Mouse (Mus musculus) Patski (cell line): ENCODE measurements around the gene Bace1. TPM values are rescaled to one million over a fixed set of nuclear protein-coding genes. Genes with fewer than 3 reads are reported as not detected.

Source experiments
- ATAC-seq: fragments of 100-300 bp; one replicate; pipeline ENCODE4 v1.8.0; 2021
- CTCF ChIA-PET: fragments of 350-600 bp; sonication (Branson Sonifier 250); formaldehyde crosslinking; loops from one replicate; lab custom pipeline; 2022; ENCODE audit warnings: inconsistent platforms; lab: Charles Lee
- POLR2A ChIA-PET: fragments of 350-600 bp; sonication (Branson Sonifier 250); formaldehyde crosslinking; loops from one replicate; lab custom pipeline; 2022; ENCODE audit warnings: antibody characterized with exemption, inconsistent platforms; lab: Charles Lee
- DNase-seq: peaks from one replicate; pipeline ENCODE4 v3.0.0-alpha.2; 2011; ENCODE audit warnings: low read depth, low spot score
- H3K27me3 ChIP-seq: fragments of 371-371 bp; one replicate; pipeline ENCODE4 v1.5.1; 2021
- CTCF ChIP-seq: fragments of 100-300 bp; IDR thresholded peaks from one replicate; pipeline ENCODE4 v1.5.1; 2021
- in situ Hi-C: fragments of 300-500 bp; cut with MboI; formaldehyde crosslinking; loops from 3 replicates; pipeline ENCODE4 v1.11.1; 2018; ENCODE audit warnings: low pct_unique_long_range_greater_than_20kb, mixed read lengths
- polyA plus RNA-seq: library from polyadenylated mRNA; unstranded; gene quantifications from one replicate; pipeline ENCODE4 v1.2.3, GENCODE M21; 2021

The Bace1 gene
- polyA plus RNA-seq, 1 experiment from 2014 or later: 23.2 TPM

- DNase-seq (no peak), ATAC-seq (no peak)
- H3K27me3 ChIP-seq: no peaks in the 10 kb centered on the region
- POLR2A ChIA-PET: no interaction called here
- TF ChIP-seq CTCF: no peak
- in situ Hi-C loops: no loop called here
- CTCF ChIA-PET: no interaction called here
Measured at GRCm38 (mm10) chr9:45807337-45807736, 31.0 kb upstream of the Bace1 start.

DNA sequence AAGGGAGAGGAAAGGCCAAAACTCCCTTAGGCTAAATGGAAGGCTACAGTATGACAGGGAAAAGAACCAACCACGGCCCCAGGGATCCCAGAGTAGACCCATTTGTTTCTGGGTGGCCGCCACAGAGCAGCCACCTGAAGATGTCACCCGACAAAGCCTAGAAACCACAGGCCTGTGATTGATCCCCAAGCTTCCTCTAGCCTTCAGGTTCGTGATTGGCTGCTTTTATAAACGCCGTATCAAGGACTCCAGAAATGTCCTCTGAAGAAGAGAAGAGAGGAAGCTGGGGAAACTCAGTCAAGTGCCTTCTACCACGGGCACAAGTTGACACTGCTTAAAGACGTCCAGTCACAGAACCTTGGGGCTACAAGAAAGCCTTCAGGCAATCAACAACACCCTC, 30.6 kb upstream of the Bace1 start:
- POLR2A ChIA-PET: no interaction called here
- no peak for DNase-seq
- no peak for TF ChIP-seq CTCF
- no peak for ATAC-seq
- CTCF ChIA-PET: no interaction called here
- H3K27me3 ChIP-seq: no peaks in the 10 kb centered on the region
- in situ Hi-C loops: no loop called here

DNA sequence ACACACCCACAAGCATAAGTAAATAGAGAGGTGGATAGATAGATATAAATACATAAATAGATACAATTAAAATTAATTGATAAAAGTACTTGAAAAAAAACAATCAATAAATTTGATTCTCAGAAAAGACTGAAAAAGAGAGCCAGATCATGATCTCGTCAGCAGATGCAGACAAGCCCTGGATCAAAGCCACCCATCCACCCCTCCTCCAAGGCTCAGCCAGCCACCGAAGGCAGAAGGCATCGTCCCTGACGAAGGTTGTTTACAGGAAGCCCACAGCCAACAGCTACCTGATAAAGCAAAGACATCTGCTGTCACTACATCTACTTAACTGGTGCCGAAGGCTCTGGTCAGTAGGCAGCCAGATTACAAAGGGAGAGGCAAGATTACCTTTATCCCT, 26.4 kb upstream of the Bace1 start:
- ATAC-seq: no peak
- H3K27me3 ChIP-seq: no peaks in the 10 kb centered on the region
- in situ Hi-C loops: no loop called here
- ChIA-PET POLR2A (no interaction called here), CTCF (no interaction called here)
- no peak for DNase-seq
- TF ChIP-seq CTCF: no peak

- TF ChIP-seq CTCF: no peak
- ATAC-seq: no peak
- no peak for DNase-seq
- in situ Hi-C loops: no loop called here
- H3K27me3 ChIP-seq: no peaks in the 10 kb centered on the region
- CTCF ChIA-PET: no interaction called here
- POLR2A ChIA-PET: no interaction called here
Measured at GRCm38 (mm10) chr9:45815113-45815512, 23.3 kb upstream of the Bace1 start.

GRCm38 (mm10) chr9:45815525-45815924, 22.9 kb upstream of the Bace1 start:
- ChIA-PET CTCF (no interaction called here), POLR2A (no interaction called here)
- H3K27me3 ChIP-seq: no peaks in the 10 kb centered on the region
- in situ Hi-C loops: no loop called here
- no peak for DNase-seq
- no peak for TF ChIP-seq CTCF
- ATAC-seq: no peak

- in situ Hi-C loops: no loop called here
- CTCF ChIA-PET: no interaction called here
- no peak for TF ChIP-seq CTCF
- no peaks in the 10 kb centered on the region for H3K27me3 ChIP-seq
- ATAC-seq (no peak), DNase-seq (no peak)
- POLR2A ChIA-PET: no interaction called here
Measured at GRCm38 (mm10) chr9:45818406-45819011, 19.9 kb upstream of the Bace1 start.

DNA sequence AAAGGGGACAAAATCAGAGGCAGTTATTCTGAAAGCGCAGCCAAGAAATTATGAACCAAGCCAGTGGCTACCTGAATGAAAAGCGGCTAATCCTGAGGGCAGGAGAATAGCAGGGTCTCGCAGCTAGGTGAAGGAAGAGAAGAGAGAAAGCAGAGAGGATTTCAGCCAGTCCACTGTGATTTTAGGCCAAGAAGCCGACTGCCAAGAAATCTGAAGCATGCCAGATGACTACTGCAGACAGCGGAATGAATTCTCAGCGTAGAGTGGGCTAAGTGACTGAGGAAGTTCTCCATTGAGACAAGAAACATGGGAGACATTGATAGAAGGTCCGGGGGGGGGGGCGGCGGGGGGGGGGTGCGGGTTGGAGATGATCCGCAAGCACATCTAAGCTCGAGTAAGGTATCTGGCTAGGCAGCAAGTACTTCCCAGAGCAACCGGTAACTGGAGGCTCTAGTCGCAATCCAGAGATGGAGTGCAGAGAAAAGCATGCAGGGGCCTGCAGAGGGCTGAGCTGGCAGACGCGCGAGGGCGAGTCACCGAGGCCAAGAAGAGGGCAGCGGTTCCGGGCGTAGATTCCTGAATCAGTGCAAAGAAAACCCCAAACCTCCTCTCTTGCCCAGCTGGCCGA, 10.6 kb upstream of the Bace1 start:
- peak; percentile 65 for ATAC-seq
- no peaks in the 10 kb centered on the region for H3K27me3 ChIP-seq
- POLR2A ChIA-PET: interaction anchor here (0.6 kb wide), 1 partner anchor 22 kb away, joined by 3 read pairs; no protein-coding TSS in a partner anchor
- in situ Hi-C loops: no loop called here
- CTCF ChIA-PET: interaction anchor here (1.8 kb wide), 1 partner anchor 50 kb away, joined by 4 read pairs; no protein-coding TSS in a partner anchor
- no peak for TF ChIP-seq CTCF
- DNase-seq: no peak

DNA sequence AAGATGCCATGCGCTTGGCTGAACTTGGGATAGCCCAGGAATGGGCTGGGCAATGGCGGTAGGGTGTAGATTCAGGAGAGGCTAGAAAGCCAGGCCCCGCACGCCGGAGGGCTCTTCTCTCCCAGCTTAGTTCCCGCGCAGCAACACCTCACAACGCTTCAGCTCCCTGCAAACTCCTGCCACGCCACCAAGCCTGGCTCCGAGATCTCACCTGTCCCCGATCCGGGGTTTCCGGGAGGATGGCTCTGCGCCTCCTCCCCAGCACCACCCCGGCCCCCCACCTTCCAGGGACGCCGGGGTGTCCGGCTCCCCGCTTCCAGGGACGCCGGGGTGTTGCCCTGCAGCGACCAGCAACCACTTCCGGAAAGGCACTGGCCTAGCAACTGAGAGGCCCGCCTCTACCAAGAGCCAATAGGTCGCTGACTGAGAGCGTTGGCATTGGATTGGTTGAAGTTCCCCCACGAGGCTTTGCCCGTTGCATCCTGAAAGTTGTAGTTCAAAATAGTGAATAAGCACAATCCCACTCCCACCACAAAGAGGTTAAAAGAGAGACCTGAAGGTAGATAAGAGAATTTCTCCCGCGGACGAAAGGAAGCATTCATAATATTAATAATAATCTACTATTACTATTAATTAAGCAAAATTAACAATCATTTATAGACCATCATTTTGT, 10.0 kb upstream of the Bace1 start, which contains the start of gene Cep164:
Cep164 (minus strand) TSS at position 401 of the 673 bp plus-strand sequence.
- ChIA-PET CTCF (interaction anchor here (1.8 kb wide), 1 partner anchor 50 kb away, joined by 4 read pairs; no protein-coding TSS in a partner anchor), POLR2A (interaction anchor here (0.6 kb wide), 1 partner anchor 23 kb away, joined by 3 read pairs; no protein-coding TSS in a partner anchor)
- in situ Hi-C loops: no loop called here
- no peaks in the 10 kb centered on the region for H3K27me3 ChIP-seq
- no peak for TF ChIP-seq CTCF
- ATAC-seq (peak; percentile 98), DNase-seq (no peak)

DNA sequence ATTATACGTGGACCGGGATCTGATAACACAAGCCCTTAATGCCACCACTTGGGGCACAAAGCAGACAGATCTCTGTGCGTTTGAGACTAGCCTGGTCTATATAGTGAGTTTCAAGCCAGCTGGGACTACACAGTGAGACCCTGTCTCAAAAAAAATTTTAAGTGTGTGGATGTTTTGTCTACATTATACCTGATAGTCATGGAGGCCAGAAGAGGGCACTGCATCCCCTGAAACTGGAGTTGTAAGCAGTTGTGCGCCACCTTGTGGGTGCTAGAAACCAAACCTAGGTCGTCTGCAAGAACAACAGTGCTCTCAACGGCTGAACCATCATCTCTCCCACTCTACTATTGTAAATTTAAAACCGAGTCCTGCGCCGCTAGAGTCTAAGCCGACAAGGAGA, 9.3 kb upstream of the Bace1 start:
- ChIA-PET POLR2A (no interaction called here), CTCF (interaction anchor here (1.8 kb wide), 1 partner anchor 49 kb away, joined by 4 read pairs; no protein-coding TSS in a partner anchor)
- ATAC-seq (peak; percentile 15), DNase-seq (no peak)
- H3K27me3 ChIP-seq: no peaks in the 10 kb centered on the region
- in situ Hi-C loops: no loop called here
- peak; percentile 96 for TF ChIP-seq CTCF

- CTCF ChIA-PET: no interaction called here
- DNase-seq: no peak
- ATAC-seq: no peak
- in situ Hi-C loops: no loop called here
- no peaks in the 10 kb centered on the region for H3K27me3 ChIP-seq
- POLR2A ChIA-PET: no interaction called here
- TF ChIP-seq CTCF: no peak
Measured at GRCm38 (mm10) chr9:45832898-45833297, 5.5 kb upstream of the Bace1 start.

DNA sequence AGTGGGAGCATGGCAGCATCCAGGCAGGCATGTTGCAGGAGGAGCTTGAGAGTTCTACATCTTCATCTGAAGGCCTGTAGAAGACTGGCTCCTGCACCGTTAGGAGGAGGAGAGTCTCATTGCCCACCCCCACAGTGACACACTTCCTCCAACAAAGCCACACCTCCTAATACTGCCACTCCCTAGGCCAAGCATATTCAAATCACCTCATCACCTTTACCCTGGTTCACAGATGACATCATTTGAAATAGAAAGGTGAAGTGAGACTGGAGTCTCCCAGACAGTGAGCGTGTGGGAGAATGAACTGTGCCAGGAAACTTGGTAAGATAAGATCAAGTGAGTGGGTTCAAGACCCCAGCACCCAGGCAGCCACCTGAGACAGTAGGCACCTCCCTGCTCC, 4.9 kb upstream of the Bace1 start:
- DNase-seq (no peak), ATAC-seq (no peak)
- in situ Hi-C loops: no loop called here
- CTCF ChIA-PET: no interaction called here
- H3K27me3 ChIP-seq: no peaks in the 10 kb centered on the region
- POLR2A ChIA-PET: no interaction called here
- TF ChIP-seq CTCF: no peak
